Mouse (Mus musculus) limb, embryonic 12.5 days (tissue): ENCODE data around the gene Lce1f. TPM values are rescaled to one million over a fixed set of nuclear protein-coding genes. Genes with fewer than 3 reads are reported as not detected.
"Not testable (repeated sequence)": the region's sequence is repeated elsewhere in the genome, so short reads cannot be mapped to it uniquely, and the experiment has no call there.

Source experiments
- ATAC-seq: fragments of 200-750 bp; cut with Nextera tagmentation; 2 replicates; pipeline ENCODE4 v1.8.0; 2017; ENCODE audit warnings: low read depth, moderate TSS enrichment; ENCODE audit not compliant: insufficient number of reproducible peaks, insufficient read depth, low FRiP score, low TSS enrichment
- H3K27ac ChIP-seq: fragments of 300-500 bp; sonication (generic); 2 replicates; pipeline ENCODE4 v1.5.1; 2016; ENCODE audit warnings: mild to moderate bottlenecking, moderate library complexity
- H3K27me3 ChIP-seq: fragments of 300-500 bp; sonication (generic); 2 replicates; pipeline ENCODE4 v1.6.1; 2016; ENCODE audit warnings: mild to moderate bottlenecking, moderate library complexity
- H3K36me3 ChIP-seq: fragments of 300-500 bp; sonication (generic); 2 replicates; pipeline ENCODE4 v1.6.1; 2016; ENCODE audit warnings: mild to moderate bottlenecking, moderate library complexity
- H3K4me1 ChIP-seq: fragments of 300-500 bp; sonication (generic); replicated peaks from 2 replicates; pipeline ENCODE4 v1.6.1; 2016
- H3K4me2 ChIP-seq: fragments of 300-500 bp; sonication (generic); 2 replicates; pipeline ENCODE4 v1.6.1; 2016; ENCODE audit warnings: mild to moderate bottlenecking, moderate library complexity
- H3K4me3 ChIP-seq: fragments of 300-500 bp; sonication (generic); replicated peaks from 2 replicates; pipeline ENCODE4 v1.5.1; 2016; ENCODE audit warnings: mild to moderate bottlenecking
- H3K9ac ChIP-seq: fragments of 300-500 bp; sonication (generic); replicated peaks from 2 replicates; pipeline ENCODE4 v1.6.1; 2016; ENCODE audit warnings: mild to moderate bottlenecking, moderate library complexity
- H3K9me3 ChIP-seq: fragments of 300-500 bp; sonication (generic); 2 replicates; pipeline ENCODE4 v1.6.1; 2016; ENCODE audit warnings: mild to moderate bottlenecking, moderate library complexity
- WGBS: fragments of 180-500 bp; shearing (Covaris S2); methylation state at CpG from one replicate; pipeline ENCODE4 v1.1.7; 2016; 5-methylcytosine and 5-hydroxymethylcytosine counted together
- polyA plus RNA-seq: library from polyadenylated mRNA; unstranded; fragments of >200 nt; fragmentation: Nextera tagmentation; extraction: Ambion mirVana; gene quantifications from 2 replicates; pipeline ENCODE4 v1.2.1, GENCODE M21; 2016

The Lce1f gene
- not detected in 2 replicates for polyA plus RNA-seq

DNA sequence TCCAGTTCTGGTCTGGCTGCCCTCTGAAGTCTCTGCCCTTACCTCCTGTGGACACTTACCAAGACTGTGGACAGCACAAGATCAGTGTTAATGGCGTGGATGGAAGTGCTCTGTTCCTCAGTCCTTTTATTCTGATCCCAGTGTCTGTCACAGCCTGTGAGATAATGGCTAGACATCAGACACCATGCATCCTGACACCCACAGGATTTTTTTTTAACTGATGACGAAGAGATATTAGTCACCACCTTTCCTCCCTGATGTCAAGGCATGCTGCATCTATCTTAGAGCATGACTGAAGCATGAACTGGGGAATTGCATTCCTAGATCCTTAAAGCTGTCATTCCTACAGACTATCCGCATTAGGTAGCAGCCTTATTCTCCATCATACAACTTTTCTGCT is at the start of gene Lce1f:
TSS of gene Lce1f (minus strand) at position 101 of the 400 bp plus-strand sequence.
- Histone ChIP-seq H3K4me1 (no peaks in the 10 kb centered on the region), H3K27me3 (no peaks in the 10 kb centered on the region), H3K4me3 (no peak within 1 kb of the TSS), H3K27ac (no peak within 1 kb of the TSS), H3K4me2 (no peak within 1 kb of the TSS), H3K36me3 (no peaks in the 10 kb centered on the region), H3K9me3 (no peaks in the 10 kb centered on the region), H3K9ac (no peak within 1 kb of the TSS)
- ATAC-seq: no peak
- 77% methylated on average over 3 of the region's 3 CpGs for WGBS

DNA sequence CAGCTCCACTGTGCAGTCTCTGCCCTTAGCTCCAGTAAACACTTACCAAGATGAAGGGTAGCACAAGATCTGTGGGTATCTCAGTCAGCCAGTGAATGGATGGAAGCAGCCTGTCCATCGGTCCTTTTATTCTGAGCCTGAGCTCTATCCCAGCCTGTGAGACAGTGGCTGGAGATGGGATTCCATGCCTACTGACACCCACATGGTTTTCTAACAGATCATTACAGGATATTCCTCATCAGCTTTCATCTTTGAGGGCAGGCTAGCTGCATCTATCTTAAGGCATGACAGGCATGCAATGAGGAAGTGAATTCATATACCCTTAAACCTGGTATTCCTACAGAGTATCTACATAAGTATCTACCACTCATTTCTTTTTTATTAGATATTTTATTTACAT is 44.8 kb upstream of the Lce1f start, which contains the start of gene Lce1h:
TSS of gene Lce1h (minus strand) at position 101 of the 400 bp plus-strand sequence.
- Histone ChIP-seq H3K27ac (no peak within 1 kb of the TSS), H3K9ac (no peak within 1 kb of the TSS), H3K4me3 (no peak within 1 kb of the TSS), H3K36me3 (no peaks in the 10 kb centered on the region), H3K4me1 (no peaks in the 10 kb centered on the region), H3K9me3 (no peaks in the 10 kb centered on the region), H3K27me3 (no peaks in the 10 kb centered on the region), H3K4me2 (no peak within 1 kb of the TSS)
- ATAC-seq: no peak
- WGBS: 95% methylated on average over 1 of the region's 1 CpGs

DNA sequence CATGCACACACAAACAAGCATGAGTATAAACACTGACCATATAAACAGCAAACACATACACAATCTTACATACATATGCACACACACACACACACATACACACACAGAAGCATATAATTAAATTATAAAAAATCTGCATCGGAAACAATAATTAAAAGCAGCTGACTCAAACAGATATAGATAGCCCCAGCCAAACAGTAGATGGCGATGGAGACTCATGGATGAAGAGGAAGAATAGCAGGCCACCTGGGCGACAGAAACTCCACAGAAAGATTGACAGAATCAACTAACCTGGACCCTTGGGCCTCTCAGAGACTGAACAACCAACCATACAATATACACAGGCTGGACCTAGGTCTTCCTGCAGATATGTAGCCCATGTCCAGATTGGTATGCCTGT is 33.0 kb upstream of the Lce1f start:
- WGBS: 39% methylated on average over 3 of the region's 3 CpGs
- Histone ChIP-seq H3K9ac (no peak overlapping the region), H3K27ac (no peak overlapping the region), H3K4me3 (no peak overlapping the region), H3K9me3 (no peaks in the 10 kb centered on the region), H3K27me3 (no peaks in the 10 kb centered on the region), H3K4me1 (no peaks in the 10 kb centered on the region), H3K36me3 (no peaks in the 10 kb centered on the region), H3K4me2 (no peak overlapping the region)
- ATAC-seq: no peak

DNA sequence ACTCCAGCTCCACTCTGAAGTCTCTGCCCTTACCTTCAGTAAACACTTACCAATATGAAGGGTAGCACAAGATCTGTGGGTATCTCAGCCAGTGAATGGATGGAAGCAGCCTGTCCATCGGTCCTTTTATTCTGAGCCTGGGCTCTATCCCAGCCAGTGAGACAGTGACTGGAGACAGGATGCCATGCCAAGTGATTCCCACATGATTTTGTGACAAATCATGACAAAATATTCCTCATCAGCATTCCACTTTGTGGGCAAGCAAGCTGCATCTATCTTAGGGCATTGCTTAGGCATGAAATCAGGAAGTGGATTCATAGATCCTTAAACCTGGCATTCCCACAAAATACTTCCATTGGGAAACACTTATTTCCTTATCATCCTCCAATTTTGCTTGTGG is 32.1 kb upstream of the Lce1f start, which contains the start of gene Lce1g:
TSS of gene Lce1g (minus strand) at position 101 of the 400 bp plus-strand sequence.
- WGBS: 83% methylated on average over 1 of the region's 1 CpGs
- no peak within 1 kb of the TSS for H3K4me2 ChIP-seq
- no peak for ATAC-seq

DNA sequence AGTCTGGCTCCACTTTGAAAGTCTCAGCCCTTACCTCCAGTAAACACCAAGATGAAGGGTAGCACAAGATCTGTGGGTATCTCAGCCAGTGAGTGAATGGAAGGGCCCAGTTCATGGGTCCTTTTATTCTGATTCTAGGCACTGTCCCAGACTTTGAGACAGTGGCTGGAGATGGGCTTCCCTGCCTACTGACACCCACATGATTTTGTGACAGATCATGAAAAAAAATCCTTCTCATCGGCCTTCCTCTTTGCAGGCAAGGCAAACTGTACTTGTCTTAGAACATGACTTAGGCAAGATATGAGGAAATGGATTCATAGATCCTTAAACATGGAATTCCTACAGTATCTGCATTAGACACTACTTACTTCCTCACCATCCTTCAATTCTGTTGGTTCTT is 18.8 kb upstream of the Lce1f start, which contains the start of gene Gm38119:
TSS of gene Gm38119 (minus strand) at position 101 of the 400 bp plus-strand sequence.
- H3K36me3 ChIP-seq: no peaks in the 10 kb centered on the region
- no peaks in the 10 kb centered on the region for H3K4me1 ChIP-seq
- no peak for ATAC-seq
- no peak within 1 kb of the TSS for H3K9ac ChIP-seq
- no peak within 1 kb of the TSS for H3K4me3 ChIP-seq
- H3K27me3 ChIP-seq: no peaks in the 10 kb centered on the region
- H3K9me3 ChIP-seq: no peaks in the 10 kb centered on the region
- no peak within 1 kb of the TSS for H3K27ac ChIP-seq
- H3K4me2 ChIP-seq: no peak within 1 kb of the TSS
- WGBS: 65% methylated on average over 1 of the region's 1 CpGs

More for the DNA sequence above, 32.1 kb upstream of the Lce1f start, which contains the start of gene Lce1g:
- no peaks in the 10 kb centered on the region for H3K9me3 ChIP-seq
- no peak within 1 kb of the TSS for H3K4me3 ChIP-seq
- no peak within 1 kb of the TSS for H3K9ac ChIP-seq
- H3K27me3 ChIP-seq: no peaks in the 10 kb centered on the region
- H3K27ac ChIP-seq: no peak within 1 kb of the TSS
- H3K4me1 ChIP-seq: no peaks in the 10 kb centered on the region
- no peaks in the 10 kb centered on the region for H3K36me3 ChIP-seq

DNA sequence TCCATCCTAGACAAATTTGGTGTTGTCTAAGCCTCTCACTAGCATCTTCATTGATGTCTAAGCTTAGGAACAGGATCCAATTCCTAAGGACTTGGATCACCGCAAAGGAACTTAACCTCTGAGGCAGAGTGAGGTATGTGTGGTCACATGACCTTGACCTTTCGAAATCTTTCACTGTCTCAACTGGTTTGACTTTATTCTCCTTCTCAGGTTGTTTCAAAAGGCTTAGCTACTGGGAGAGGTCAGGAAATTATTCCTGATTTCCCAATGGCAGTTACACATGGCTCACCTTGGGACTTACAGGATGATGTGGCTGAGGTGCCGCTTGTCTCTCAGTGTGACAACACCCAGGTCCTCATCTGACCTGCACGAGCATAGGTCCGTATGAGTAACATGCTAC is 2.5 kb upstream of the Lce1f start:
- Histone ChIP-seq H3K9ac (no peak overlapping the region), H3K27ac (no peak overlapping the region), H3K36me3 (no peaks in the 10 kb centered on the region), H3K4me1 (no peaks in the 10 kb centered on the region), H3K4me3 (no peak overlapping the region), H3K9me3 (no peaks in the 10 kb centered on the region), H3K27me3 (no peaks in the 10 kb centered on the region), H3K4me2 (no peak overlapping the region)
- ATAC-seq: no peak
- 84% methylated on average over 5 of the region's 5 CpGs for WGBS

DNA sequence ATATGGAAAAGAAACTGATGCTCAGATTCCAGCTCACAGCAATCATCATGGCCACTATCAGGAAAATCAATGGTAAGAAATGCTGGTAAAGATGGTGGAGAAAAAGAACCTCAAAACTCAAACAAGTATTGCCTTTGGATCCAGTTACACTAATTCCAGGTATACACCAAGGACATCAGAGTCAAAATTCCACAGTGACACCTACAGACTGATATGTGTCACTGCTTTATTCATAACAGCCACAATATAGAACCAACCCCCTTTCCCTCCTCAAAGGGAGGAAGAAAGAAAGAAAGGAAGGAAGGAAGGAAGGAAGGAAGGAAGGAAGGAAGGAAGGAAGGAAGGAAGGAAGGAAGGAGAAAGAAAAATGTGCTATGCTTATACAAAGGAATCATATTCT is 5.0 kb downstream of the Lce1f start:
- ATAC-seq: no peak
- Histone ChIP-seq H3K36me3 (no peaks in the 10 kb centered on the region), H3K4me3 (no peak overlapping the region), H3K9me3 (no peaks in the 10 kb centered on the region), H3K4me2 (no peak overlapping the region), H3K27ac (no peak overlapping the region), H3K27me3 (no peaks in the 10 kb centered on the region), H3K4me1 (no peaks in the 10 kb centered on the region), H3K9ac (no peak overlapping the region)

DNA sequence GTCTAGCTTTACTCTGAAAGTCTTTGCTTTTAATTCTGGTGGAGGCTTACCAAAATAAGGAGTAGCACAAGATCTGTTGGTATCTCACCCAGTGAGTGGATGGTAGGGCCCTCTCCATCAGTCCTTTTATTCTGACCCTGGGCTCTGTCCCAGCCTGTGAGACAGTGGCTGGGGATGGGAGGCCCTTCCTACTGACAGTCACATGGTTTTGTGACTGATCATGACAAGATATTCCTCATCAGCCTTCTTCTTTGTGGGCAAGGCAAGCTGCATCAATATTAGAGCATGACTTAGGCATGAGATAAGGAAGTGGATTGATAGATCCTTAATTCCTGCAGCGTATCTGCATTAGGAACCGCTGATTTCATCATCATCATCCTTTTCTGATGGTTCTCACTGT is 11.2 kb downstream of the Lce1f start, which contains the start of gene Lce1e:
TSS of gene Lce1e (minus strand) at position 101 of the 400 bp plus-strand sequence.
- H3K36me3 ChIP-seq: no peaks in the 10 kb centered on the region
- ATAC-seq: no peak
- H3K4me2 ChIP-seq: no peak within 1 kb of the TSS
- H3K4me1 ChIP-seq: no peaks in the 10 kb centered on the region
- H3K27me3 ChIP-seq: no peaks in the 10 kb centered on the region
- H3K27ac ChIP-seq: no peak within 1 kb of the TSS
- WGBS: 86% methylated on average over 2 of the region's 2 CpGs
- H3K9ac ChIP-seq: no peak within 1 kb of the TSS
- no peaks in the 10 kb centered on the region for H3K9me3 ChIP-seq
- no peak within 1 kb of the TSS for H3K4me3 ChIP-seq

DNA sequence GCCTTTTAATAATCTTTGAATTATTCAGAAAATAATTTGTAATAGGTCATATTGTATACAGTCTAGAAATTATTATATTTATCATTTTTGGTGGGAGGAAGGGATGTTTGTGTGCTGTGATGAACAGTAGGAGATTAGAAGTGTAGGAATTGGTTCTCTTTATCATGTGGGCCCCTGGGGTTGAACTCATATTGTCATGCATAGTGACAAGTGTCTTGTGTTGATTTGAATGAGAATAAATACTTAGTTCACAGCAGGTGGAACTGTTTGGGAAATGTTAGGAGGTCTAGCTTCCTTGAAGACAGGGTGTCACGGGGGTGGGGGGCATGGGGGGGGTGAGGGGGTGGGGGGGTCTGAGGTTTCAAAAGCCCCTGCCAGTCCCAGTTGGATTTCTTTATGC is 25.5 kb downstream of the Lce1f start:
- no peak overlapping the region for H3K9ac ChIP-seq
- no peak overlapping the region for H3K4me3 ChIP-seq
- H3K27me3 ChIP-seq: no peaks in the 10 kb centered on the region
- no peak overlapping the region for H3K4me2 ChIP-seq
- no peaks in the 10 kb centered on the region for H3K9me3 ChIP-seq
- H3K4me1 ChIP-seq: no peaks in the 10 kb centered on the region
- H3K36me3 ChIP-seq: no peaks in the 10 kb centered on the region
- H3K27ac ChIP-seq: no peak overlapping the region
- ATAC-seq: no peak
- WGBS: 30% methylated on average over 1 of the region's 1 CpGs

DNA sequence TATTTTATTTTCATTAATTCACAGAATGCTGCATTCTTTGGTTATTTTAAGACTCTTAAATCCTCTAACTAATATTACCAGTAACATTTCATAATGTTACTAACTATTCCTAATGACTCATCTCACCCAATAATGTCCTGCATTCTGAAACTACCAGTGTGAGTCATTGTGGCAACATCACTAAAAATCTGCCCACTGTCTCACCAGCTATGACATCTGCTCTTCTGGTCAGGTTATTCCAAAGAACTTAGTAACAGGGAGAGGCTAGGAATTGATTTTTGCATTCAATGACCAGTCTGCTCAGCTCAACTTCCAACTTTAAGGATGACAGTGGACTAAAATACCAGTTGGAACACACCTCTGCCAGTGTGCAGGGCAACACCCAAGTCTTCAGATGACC is 28.5 kb downstream of the Lce1f start:
- Histone ChIP-seq H3K4me2 (no peak overlapping the region), H3K4me3 (no peak overlapping the region), H3K9me3 (no peaks in the 10 kb centered on the region), H3K9ac (no peak overlapping the region), H3K27me3 (no peaks in the 10 kb centered on the region), H3K4me1 (no peaks in the 10 kb centered on the region), H3K27ac (no peak overlapping the region), H3K36me3 (no peaks in the 10 kb centered on the region)
- no peak for ATAC-seq

DNA sequence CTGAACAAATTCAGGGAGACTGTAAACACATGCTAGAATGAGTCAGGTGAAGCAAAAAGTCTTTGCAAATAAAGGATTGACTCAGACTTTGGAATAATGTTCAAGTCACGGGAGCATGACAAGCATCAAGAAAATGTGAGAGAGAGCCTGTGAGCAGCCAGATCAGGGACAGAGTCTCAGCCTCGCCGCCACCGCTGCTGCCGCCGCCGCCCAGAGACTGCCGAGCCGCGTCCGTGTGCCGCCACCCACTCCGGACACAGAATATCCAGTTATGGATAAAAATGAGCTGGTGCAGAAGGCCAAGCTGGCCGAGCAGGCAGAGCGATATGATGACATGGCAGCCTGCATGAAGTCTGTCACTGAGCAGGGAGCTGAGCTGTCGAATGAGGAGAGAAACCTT is 31.0 kb downstream of the Lce1f start:
- not testable (repeated sequence) for H3K4me3 ChIP-seq, H3K9me3 ChIP-seq, ATAC-seq, H3K27me3 ChIP-seq, H3K36me3 ChIP-seq, H3K4me2 ChIP-seq, H3K27ac ChIP-seq, H3K4me1 ChIP-seq, H3K9ac ChIP-seq
- WGBS: 76% methylated on average over 16 of the region's 16 CpGs

DNA sequence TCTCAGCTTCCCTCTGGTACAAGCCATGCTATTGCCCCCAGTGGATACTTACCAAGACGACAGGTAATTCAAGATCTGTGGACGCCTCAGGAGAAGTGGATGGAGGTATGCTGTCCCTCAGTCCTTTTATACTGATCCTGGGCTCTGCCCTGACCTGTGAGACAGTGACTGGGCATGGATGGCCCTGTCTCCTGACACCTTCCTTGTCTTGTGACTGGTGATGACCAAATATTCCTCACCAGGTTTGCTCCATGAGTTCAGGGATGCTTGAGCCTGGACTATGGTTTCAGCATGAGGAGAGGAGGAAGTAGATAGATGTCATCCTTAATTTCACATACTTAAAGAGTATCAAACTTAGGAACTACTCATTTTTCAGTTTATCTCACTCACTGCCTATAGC is 33.0 kb downstream of the Lce1f start, which contains the start of gene Lce1d:
TSS of gene Lce1d (minus strand) at position 101 of the 400 bp plus-strand sequence.
- 62% methylated on average over 2 of the region's 2 CpGs for whole genome bisulfite sequencing
- H3K27ac ChIP-seq: no peak within 1 kb of the TSS
- no peaks in the 10 kb centered on the region for H3K9me3 ChIP-seq
- H3K4me1 ChIP-seq: no peaks in the 10 kb centered on the region
- no peak within 1 kb of the TSS for H3K4me2 ChIP-seq
- ATAC-seq: no peak
- no peaks in the 10 kb centered on the region for H3K27me3 ChIP-seq
- H3K36me3 ChIP-seq: no peaks in the 10 kb centered on the region
- no peak within 1 kb of the TSS for H3K9ac ChIP-seq
- no peak within 1 kb of the TSS for H3K4me3 ChIP-seq
